Mouse (Mus musculus) embryo, embryonic 11.5 days (tissue): ENCODE measurements at regions not wholly inside any gene's neighbourhood (a gene's known extent, or its start where the extent isn't known, plus 50 kb on each side); places are given as distances from the start of the nearest gene placed in this dataset.

ENCODE experiments used
- DNase-seq: peaks from one replicate; pipeline ENCODE4 v3.0.0-alpha.2; 2012; ENCODE audit warnings: low read depth, low spot score

- DNase-seq = peak; percentile 55
Observed at GRCm38 (mm10) chr13:93243076-93243475, 50.9 kb upstream of the Tent2 start.

- no peak for DNase-seq
Observed at GRCm38 (mm10) chr13:93248711-93249110, 50.7 kb upstream of the Homer1 start.
